Mouse (Mus musculus) embryonic facial prominence, embryonic 14.5 days (tissue): ENCODE data around the gene Pitpnm1. TPM values are rescaled to one million over a fixed set of nuclear protein-coding genes. Genes with fewer than 3 reads are reported as not detected.
"Not testable (repeated sequence)": the region's sequence is repeated elsewhere in the genome, so short reads cannot be mapped to it uniquely, and the experiment has no call there.

Experiments
- ATAC-seq: fragments of 200-750 bp; cut with Nextera tagmentation; 2 replicates; pipeline ENCODE4 v1.8.0; 2017; ENCODE audit warnings: low read depth, moderate number of reproducible peaks, moderate TSS enrichment
- DNase-seq: peaks from one replicate; pipeline ENCODE4 v3.0.0-alpha.2; 2015; ENCODE audit warnings: low spot score
- H3K27ac ChIP-seq: fragments of 300-500 bp; sonication (generic); replicated peaks from 2 replicates; pipeline ENCODE4 v1.5.1; 2014; ENCODE audit warnings: low read depth, mild to moderate bottlenecking, low read length, moderate library complexity
- H3K27me3 ChIP-seq: fragments of 300-500 bp; sonication (generic); replicated peaks from 2 replicates; pipeline ENCODE4 v1.6.1; 2014; ENCODE audit warnings: low read length; ENCODE audit not compliant: control insufficient read depth, insufficient read depth
- H3K36me3 ChIP-seq: fragments of 300-500 bp; sonication (generic); 2 replicates; pipeline ENCODE4 v1.6.1; 2014; ENCODE audit warnings: low read length, mixed read lengths; ENCODE audit not compliant: control insufficient read depth, insufficient read depth
- H3K4me1 ChIP-seq: fragments of 300-500 bp; sonication (generic); 2 replicates; pipeline ENCODE4 v1.6.1; 2014; ENCODE audit warnings: antibody characterized with exemption, low read length; ENCODE audit not compliant: control insufficient read depth, insufficient read depth
- H3K4me2 ChIP-seq: fragments of 300-500 bp; sonication (generic); 2 replicates; pipeline ENCODE4 v1.6.1; 2014; ENCODE audit warnings: low read depth, mild to moderate bottlenecking, low read length, moderate library complexity, mixed read lengths
- H3K4me3 ChIP-seq: fragments of 300-500 bp; sonication (generic); 2 replicates; pipeline ENCODE4 v1.5.1; 2014; ENCODE audit warnings: low read depth, mild to moderate bottlenecking, low read length
- H3K9ac ChIP-seq: fragments of 300-500 bp; sonication (generic); 2 replicates; pipeline ENCODE4 v1.6.1; 2014; ENCODE audit warnings: low read depth, mild to moderate bottlenecking, low read length, moderate library complexity, mixed read lengths
- H3K9me3 ChIP-seq: fragments of 300-500 bp; sonication (generic); 2 replicates; pipeline ENCODE4 v1.6.1; 2016; ENCODE audit warnings: low read length; ENCODE audit not compliant: control insufficient read depth
- WGBS: fragments of 180-500 bp; shearing (Covaris S2); extraction: QIAGEN DNeasy Blood & Tissue Kit; methylation state at CpG from one replicate; pipeline ENCODE4 v1.1.7; 2014; 5-methylcytosine and 5-hydroxymethylcytosine counted together
- polyA plus RNA-seq: library from polyadenylated mRNA; unstranded; fragments of >200 nt; fragmentation: Nextera tagmentation; extraction: Ambion mirVana; gene quantifications from 2 replicates; pipeline ENCODE4 v1.2.1, GENCODE M21; 2014

Gene Pitpnm1
- polyA plus RNA-seq, 1 experiment from 2014 or later, result 5.6 TPM

- 31% methylated on average over 4 of the region's 4 CpGs for WGBS
- no peaks in the 10 kb centered on the region for H3K27me3 ChIP-seq
- no peaks in the 10 kb centered on the region for H3K4me1 ChIP-seq
These were observed 43.1 kb upstream of the Pitpnm1 start for GRCm38 (mm10) chr19:4056727-4057126.

GRCm38 (mm10) chr19:4057389-4057788 is 42.4 kb upstream of the Pitpnm1 start:
- H3K9me3 ChIP-seq, result no peaks in the 10 kb centered on the region
- 78% methylated on average over 13 of the region's 13 CpGs for WGBS
- DNase-seq (no peak), ATAC-seq (no peak)
- no peak overlapping the region for H3K4me3 ChIP-seq
- H3K36me3 ChIP-seq, result no peaks in the 10 kb centered on the region
- no peak overlapping the region for H3K9ac ChIP-seq
- H3K4me1 ChIP-seq, result no peaks in the 10 kb centered on the region
- H3K27ac ChIP-seq, result no peak overlapping the region
- H3K4me2 ChIP-seq, result no peak overlapping the region
- no peaks in the 10 kb centered on the region for H3K27me3 ChIP-seq

More at GRCm38 (mm10) chr19:4056727-4057126, 43.1 kb upstream of the Pitpnm1 start:
- ATAC-seq (no peak), DNase-seq (no peak)
- Histone ChIP-seq H3K36me3 (no peaks in the 10 kb centered on the region), H3K9ac (no peak overlapping the region), H3K9me3 (no peaks in the 10 kb centered on the region), H3K4me3 (no peak overlapping the region), H3K4me2 (no peak overlapping the region), H3K27ac (no peak overlapping the region)

GRCm38 (mm10) chr19:4057962-4058361 is 41.8 kb upstream of the Pitpnm1 start:
- ATAC-seq (no peak), DNase-seq (no peak)
- no peak overlapping the region for H3K9ac ChIP-seq
- H3K4me2 ChIP-seq, result no peak overlapping the region
- no peaks in the 10 kb centered on the region for H3K27me3 ChIP-seq
- 92% methylated on average over 7 of the region's 7 CpGs for WGBS
- H3K9me3 ChIP-seq, result no peaks in the 10 kb centered on the region
- no peaks in the 10 kb centered on the region for H3K4me1 ChIP-seq
- H3K36me3 ChIP-seq, result no peaks in the 10 kb centered on the region
- no peak overlapping the region for H3K4me3 ChIP-seq
- H3K27ac ChIP-seq, result no peak overlapping the region

- no peaks in the 10 kb centered on the region for H3K9me3 ChIP-seq
- H3K9ac ChIP-seq, result no peak overlapping the region
- no peaks in the 10 kb centered on the region for H3K36me3 ChIP-seq
- no peak overlapping the region for H3K4me3 ChIP-seq
- DNase-seq (no peak), ATAC-seq (no peak)
- 81% methylated on average over 4 of the region's 5 CpGs for WGBS
- no peak overlapping the region for H3K27ac ChIP-seq
- no peaks in the 10 kb centered on the region for H3K27me3 ChIP-seq
- no peak overlapping the region for H3K4me2 ChIP-seq
- H3K4me1 ChIP-seq, result no peaks in the 10 kb centered on the region
These were observed 41.2 kb upstream of the Pitpnm1 start for GRCm38 (mm10) chr19:4058581-4058980.

- DNase-seq, result no peak
- no peaks in the 10 kb centered on the region for H3K4me1 ChIP-seq
- no peak for ATAC-seq
- H3K4me3 ChIP-seq, result no peak within 1 kb of the TSS
- H3K27ac ChIP-seq, result no peak within 1 kb of the TSS
- 77% methylated on average over 15 of the region's 15 CpGs for WGBS
- no peaks in the 10 kb centered on the region for H3K27me3 ChIP-seq
- H3K4me2 ChIP-seq, result no peak within 1 kb of the TSS
- no peaks in the 10 kb centered on the region for H3K9me3 ChIP-seq
- H3K36me3 ChIP-seq, result no peaks in the 10 kb centered on the region
- H3K9ac ChIP-seq, result no peak within 1 kb of the TSS
These were observed 40.6 kb upstream of the Pitpnm1 start, which contains the start of gene Gstp3 for GRCm38 (mm10) chr19:4059069-4059740. Gene Gstp3, minus strand, starts transcription at chr19:4059569.

- H3K9ac ChIP-seq, H3K4me1 ChIP-seq, H3K27ac ChIP-seq, H3K27me3 ChIP-seq, ATAC-seq, H3K36me3 ChIP-seq, H3K9me3 ChIP-seq, H3K4me2 ChIP-seq, DNase-seq, H3K4me3 ChIP-seq: not testable (repeated sequence)
- 85% methylated on average over 8 of the region's 8 CpGs for WGBS
These were observed 39.5 kb upstream of the Pitpnm1 start for GRCm38 (mm10) chr19:4060044-4060898.

GRCm38 (mm10) chr19:4060899-4061465 is 38.8 kb upstream of the Pitpnm1 start:
- Histone ChIP-seq H3K4me2 (no peak overlapping the region), H3K4me3 (no peak overlapping the region), H3K9ac (no peak overlapping the region), H3K27me3 (no peaks in the 10 kb centered on the region), H3K9me3 (no peaks in the 10 kb centered on the region), H3K36me3 (no peaks in the 10 kb centered on the region), H3K27ac (no peak overlapping the region), H3K4me1 (no peaks in the 10 kb centered on the region)
- WGBS, result 79% methylated on average over 6 of the region's 6 CpGs
- DNase-seq (no peak), ATAC-seq (no peak)

- H3K27ac ChIP-seq, H3K9me3 ChIP-seq, H3K4me3 ChIP-seq, H3K27me3 ChIP-seq, H3K36me3 ChIP-seq, H3K4me1 ChIP-seq, ATAC-seq, H3K4me2 ChIP-seq, DNase-seq, H3K9ac ChIP-seq: not testable (repeated sequence)
- 76% methylated on average over 3 of the region's 4 CpGs for WGBS
These were observed 36.4 kb upstream of the Pitpnm1 start for GRCm38 (mm10) chr19:4063357-4063756.
